Mouse (Mus musculus): Measurements from ENCODE around the gene Vmn1r235. TPM values are rescaled to one million over a fixed set of nuclear protein-coding genes. Genes with fewer than 3 reads are reported as not detected.

Gene Vmn1r235
- not detected in 2 replicates for polyA plus RNA-seq (2015; fragmentation: Nextera tagmentation; extraction: Ambion mirVana)

DNA sequence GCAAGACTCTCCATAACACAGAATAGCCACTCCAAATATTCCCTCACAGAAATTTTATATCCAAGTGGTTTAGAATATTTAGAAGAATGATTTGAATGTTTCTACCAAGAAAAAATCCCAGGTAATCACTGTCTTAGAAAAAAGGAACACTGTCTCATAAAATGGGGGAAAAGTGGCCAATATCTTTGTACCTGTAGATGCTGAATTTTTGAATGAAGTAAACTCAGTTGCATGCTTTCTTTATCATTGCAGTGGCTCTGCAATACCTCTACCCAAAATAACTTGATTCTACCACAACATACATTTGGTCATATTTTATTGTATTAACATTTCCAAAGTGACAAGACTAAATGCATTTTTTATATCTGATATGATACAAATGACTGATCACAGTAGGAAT lies at the start of gene Vmn1r235:
Gene Vmn1r235, plus strand, starts transcription at position 301 of the 400 bp plus-strand sequence.

DNA sequence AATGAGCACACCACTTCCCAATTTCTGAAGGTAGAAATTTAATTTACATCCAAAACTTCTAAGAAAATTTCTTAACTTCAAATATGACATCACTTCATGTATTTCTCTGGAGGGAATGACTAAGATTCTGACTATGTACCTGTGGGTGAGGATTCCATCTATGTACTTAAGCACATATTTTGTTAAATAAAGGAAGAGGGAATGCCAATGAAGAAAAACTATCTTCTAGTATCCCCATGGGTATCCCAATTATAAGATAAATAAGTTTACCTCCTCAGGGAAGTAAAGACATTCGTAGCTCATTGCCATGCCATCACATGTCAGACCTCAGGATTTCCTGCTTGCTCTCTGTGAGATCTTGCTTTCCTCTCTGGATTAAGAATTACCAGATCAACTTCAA lies 30.4 kb upstream of the Vmn1r235 start, which contains the start of gene Vmn1r234:
Gene Vmn1r234, plus strand, starts transcription at position 301 of the 400 bp plus-strand sequence.

DNA sequence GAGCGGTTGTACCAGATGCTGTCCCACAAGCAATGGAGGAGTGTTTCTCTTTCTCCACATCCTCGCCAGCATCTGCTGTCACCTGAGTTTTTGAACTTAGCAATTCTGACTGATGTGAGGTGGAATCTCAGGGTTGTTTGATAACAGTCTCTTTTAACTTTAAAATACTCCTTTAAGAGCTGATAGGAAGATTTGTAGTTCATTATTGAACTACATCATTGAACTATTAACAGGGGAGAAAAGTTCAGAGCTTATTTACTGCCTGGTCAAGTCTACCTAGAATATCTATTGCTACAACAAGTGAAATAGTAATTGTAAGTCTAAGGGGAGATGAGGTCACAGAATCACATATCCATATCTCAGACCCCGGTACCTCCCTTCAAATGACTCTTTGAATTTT lies 26.4 kb downstream of the Vmn1r235 start, which contains the start of gene Vmn1r236:
Gene Vmn1r236, plus strand, starts transcription at position 301 of the 400 bp plus-strand sequence.

DNA sequence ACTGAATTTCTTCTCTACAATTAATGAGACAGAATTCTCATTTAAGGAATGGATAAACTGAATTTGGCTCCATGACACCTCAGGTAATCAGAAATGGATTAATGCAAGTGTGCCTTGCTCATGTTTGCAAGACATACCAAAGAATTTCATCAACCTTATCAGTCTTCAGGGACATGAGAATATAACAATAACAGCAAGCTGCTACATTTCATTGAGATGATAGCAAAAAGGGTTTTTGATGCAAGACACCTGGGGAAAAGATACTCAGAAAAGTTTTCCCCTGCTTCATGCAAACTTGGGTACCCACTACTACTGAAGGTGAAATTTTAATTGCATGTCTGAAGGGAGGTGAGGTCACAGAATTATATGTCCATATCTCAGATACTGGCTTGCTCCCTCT lies 55.4 kb downstream of the Vmn1r235 start, which contains the start of gene Vmn1r237:
Gene Vmn1r237, plus strand, starts transcription at position 301 of the 400 bp plus-strand sequence.

Small RNA genes within 50 kb of the gene (microRNA-seq; reads per million reads assigned to microRNA genes)
- not detected for gene Gm26384

Other genes with a start within 250 kb of the Vmn1r235 start
- gene Zfp160, start 247.5 kb upstream of the Vmn1r235 start, polyA plus RNA-seq (2015; fragmentation: Nextera tagmentation; extraction: Ambion mirVana): 13.8 and 15.6 TPM in 2 replicates
- not detected in 2 replicates for gene Vmn1r234, start 30.3 kb upstream of the Vmn1r235 start, polyA plus RNA-seq (2015; fragmentation: Nextera tagmentation; extraction: Ambion mirVana)
- gene Vmn1r236, start 26.5 kb downstream of the Vmn1r235 start, polyA plus RNA-seq (2015; fragmentation: Nextera tagmentation; extraction: Ambion mirVana): not detected in 2 replicates
- gene Vmn1r237, start 55.5 kb downstream of the Vmn1r235 start, polyA plus RNA-seq (2015; fragmentation: Nextera tagmentation; extraction: Ambion mirVana): not detected in 2 replicates
- 3.5 and 4.1 TPM in 2 replicates for gene Zfp677, start 127.3 kb downstream of the Vmn1r235 start, polyA plus RNA-seq (2015; fragmentation: Nextera tagmentation; extraction: Ambion mirVana)
- 3.2 and 3.6 TPM in 2 replicates for gene Zfp54, start 166.8 kb downstream of the Vmn1r235 start, polyA plus RNA-seq (2015; fragmentation: Nextera tagmentation; extraction: Ambion mirVana)
- 7.6 and 8.1 TPM in 2 replicates for gene Zfp51, start 194.0 kb downstream of the Vmn1r235 start, polyA plus RNA-seq (2015; fragmentation: Nextera tagmentation; extraction: Ambion mirVana)
- gene Zfp53, start 232.6 kb downstream of the Vmn1r235 start, polyA plus RNA-seq (2015; fragmentation: Nextera tagmentation; extraction: Ambion mirVana): 8.6 TPM in 2 replicates